Mouse (Mus musculus) lung, embryonic 16.5 days (tissue): Measurements from ENCODE around the gene Rbm38. TPM values are rescaled to one million over a fixed set of nuclear protein-coding genes. Genes with fewer than 3 reads are reported as not detected.

Experiments used
- ATAC-seq: fragments of 200-750 bp; cut with Nextera tagmentation; 2 replicates; pipeline ENCODE4 v1.8.0; 2017; ENCODE audit warnings: low read depth, mild to moderate bottlenecking, moderate library complexity
- H3K27ac ChIP-seq: fragments of 300-500 bp; sonication (generic); 2 replicates; pipeline ENCODE4 v1.5.1; 2014; ENCODE audit warnings: mild to moderate bottlenecking, control low read depth, low read length
- H3K27me3 ChIP-seq: fragments of 300-500 bp; sonication (generic); 2 replicates; pipeline ENCODE4 v1.6.1; 2014; ENCODE audit warnings: low read depth, low read length, mixed read lengths; ENCODE audit not compliant: control insufficient read depth, insufficient read depth
- H3K36me3 ChIP-seq: fragments of 300-500 bp; sonication (generic); 2 replicates; pipeline ENCODE4 v1.6.1; 2014; ENCODE audit warnings: low read length; ENCODE audit not compliant: control insufficient read depth, insufficient read depth
- H3K4me1 ChIP-seq: fragments of 300-500 bp; sonication (generic); replicated peaks from 2 replicates; pipeline ENCODE4 v1.6.1; 2014; ENCODE audit warnings: low read length, mixed read lengths; ENCODE audit not compliant: control insufficient read depth, insufficient read depth
- H3K4me2 ChIP-seq: fragments of 300-500 bp; sonication (generic); 2 replicates; pipeline ENCODE4 v1.6.1; 2014; ENCODE audit warnings: low read depth, low read length, control low read depth
- H3K4me3 ChIP-seq: fragments of 300-500 bp; sonication (generic); 2 replicates; pipeline ENCODE4 v1.5.1; 2014; ENCODE audit warnings: mild to moderate bottlenecking, low read length, control low read depth
- H3K9ac ChIP-seq: fragments of 300-500 bp; sonication (generic); 2 replicates; pipeline ENCODE4 v1.6.1; 2014; ENCODE audit warnings: low read length, control low read depth
- H3K9me3 ChIP-seq: fragments of 300-500 bp; sonication (generic); 2 replicates; pipeline ENCODE4 v1.6.1; 2016; ENCODE audit warnings: low read length; ENCODE audit not compliant: control insufficient read depth
- WGBS: fragments of 180-500 bp; shearing (Covaris S2); extraction: QIAGEN DNeasy Blood & Tissue Kit; methylation state at CpG from one replicate; pipeline ENCODE4 v1.1.7; 2014; 5-methylcytosine and 5-hydroxymethylcytosine counted together
- polyA plus RNA-seq: library from polyadenylated mRNA; unstranded; fragments of >200 nt; fragmentation: Nextera tagmentation; extraction: Ambion mirVana; gene quantifications from 2 replicates; pipeline ENCODE4 v1.2.1, GENCODE M21; 2015

The Rbm38 gene
- polyA plus RNA-seq, 1 experiment from 2014 or later, result 30.8 TPM

DNA sequence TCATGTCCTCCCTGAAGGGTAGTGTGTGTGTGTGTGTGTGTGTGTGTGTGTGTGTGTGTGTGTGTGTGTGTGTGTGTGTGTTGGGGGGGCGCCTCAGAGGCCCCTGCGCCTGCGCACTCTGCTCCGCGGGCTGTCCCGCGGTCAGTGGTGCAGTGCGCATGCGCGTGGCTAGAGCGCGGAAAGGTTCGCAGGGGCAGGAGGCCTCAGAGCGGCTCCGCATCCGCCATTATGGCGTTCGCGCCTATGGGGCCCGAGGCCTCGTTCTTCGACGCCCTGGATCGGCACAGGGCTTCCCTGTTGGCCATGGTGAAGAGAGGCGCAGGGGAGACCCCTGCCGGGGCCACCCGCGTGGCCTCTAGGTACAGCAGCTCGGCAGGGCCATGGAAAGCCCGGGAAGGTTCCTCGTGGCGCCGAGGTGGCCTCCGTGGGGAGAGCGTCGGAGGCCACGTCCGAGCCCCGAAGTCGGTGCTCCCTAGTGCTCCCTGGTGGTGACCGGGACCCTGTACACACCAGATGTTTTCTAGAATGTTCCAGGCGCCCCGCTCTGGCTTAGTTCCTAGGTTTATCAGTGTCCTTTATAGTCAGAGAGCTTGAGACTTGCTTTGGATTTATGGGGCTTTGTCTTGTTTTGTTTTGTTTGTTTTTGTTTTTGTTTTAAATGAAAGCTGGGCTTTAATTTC is 40.5 kb upstream of the Rbm38 start:
- H3K4me2 ChIP-seq, result no peak overlapping the region
- H3K36me3 ChIP-seq, result no peaks in the 10 kb centered on the region
- H3K9ac ChIP-seq, result no peak overlapping the region
- no peak for ATAC-seq
- WGBS, result 92% methylated on average over 40 of the region's 43 CpGs
- no peak overlapping the region for H3K4me3 ChIP-seq
- H3K27ac ChIP-seq, result no peak overlapping the region
- no peaks in the 10 kb centered on the region for H3K27me3 ChIP-seq
- H3K9me3 ChIP-seq, result peaks cover 4% of the 10 kb centered on the region; the same call in 1 of the 2 replicates
- H3K4me1 ChIP-seq, result peaks cover 7% of the 10 kb centered on the region

DNA sequence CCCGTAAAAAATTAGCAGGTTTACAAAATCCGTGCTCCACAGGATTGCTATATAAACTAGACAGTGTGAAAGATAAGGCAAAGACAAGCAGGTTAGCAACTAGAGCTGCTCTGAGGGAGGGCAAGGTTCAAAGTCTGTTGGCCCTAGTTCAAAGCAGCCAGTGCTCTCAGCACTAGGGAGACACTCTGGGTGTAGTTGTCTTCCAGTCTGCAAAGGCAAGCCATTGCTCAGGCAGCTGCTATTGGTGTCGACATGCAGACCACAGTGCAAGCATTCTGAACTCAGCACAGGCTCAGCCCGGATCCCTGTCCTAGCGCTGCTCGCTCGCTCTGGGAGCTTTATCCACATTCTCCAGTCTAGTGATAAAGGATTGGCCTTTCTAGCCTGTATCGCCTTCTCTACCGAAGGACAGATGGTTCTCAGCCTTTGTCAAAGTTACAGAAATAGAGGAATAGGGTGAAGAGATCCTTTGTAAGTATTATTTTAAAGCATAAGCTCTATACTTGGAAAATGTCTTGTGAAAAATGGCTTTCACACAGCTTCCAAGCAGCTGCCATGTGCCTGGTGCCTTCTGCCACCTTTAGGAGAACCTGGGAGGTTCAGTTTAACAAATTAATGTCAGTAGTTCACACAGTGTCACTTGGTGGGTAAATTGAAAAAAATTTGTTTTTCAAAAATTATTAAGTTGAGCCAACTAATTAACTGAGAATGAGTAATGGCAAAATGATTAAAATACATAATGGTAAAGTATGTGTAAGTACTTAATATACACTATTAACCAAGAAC is 37.3 kb upstream of the Rbm38 start:
- no peak overlapping the region for H3K27ac ChIP-seq

DNA sequence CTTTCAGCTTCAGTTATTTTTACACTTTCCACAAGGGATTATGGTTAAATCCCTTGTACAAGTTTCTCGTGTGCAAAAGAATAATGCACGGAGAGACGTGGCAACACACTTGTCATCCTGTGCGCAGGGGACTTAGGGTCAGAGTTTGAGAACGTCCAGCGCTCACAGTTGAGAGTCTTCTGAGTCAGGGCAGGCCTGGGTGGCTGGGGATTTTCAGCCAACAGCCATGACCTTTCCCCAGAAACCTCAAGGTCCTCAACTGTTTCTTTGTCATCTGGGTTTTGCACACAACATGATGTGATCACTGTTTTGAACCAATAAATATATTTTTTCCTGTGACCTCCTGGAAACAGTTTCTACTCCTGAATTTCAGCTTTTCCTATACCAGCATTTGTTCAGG is 30.1 kb upstream of the Rbm38 start:
- no peak overlapping the region for H3K4me3 ChIP-seq
- no peak for ATAC-seq
- H3K36me3 ChIP-seq, result no peaks in the 10 kb centered on the region
- no peak overlapping the region for H3K27ac ChIP-seq
- H3K4me2 ChIP-seq, result no peak overlapping the region
- H3K9ac ChIP-seq, result no peak overlapping the region
- no peaks in the 10 kb centered on the region; the same call in 1 of the 2 replicates for H3K27me3 ChIP-seq
- no peaks in the 10 kb centered on the region for H3K9me3 ChIP-seq
- WGBS, result 75% methylated on average over 6 of the region's 6 CpGs
- H3K4me1 ChIP-seq, result no peaks in the 10 kb centered on the region

More for the DNA sequence above, 37.3 kb upstream of the Rbm38 start:
- Histone ChIP-seq H3K4me1 (no peaks in the 10 kb centered on the region), H3K4me2 (no peak overlapping the region), H3K9me3 (peaks cover 4% of the 10 kb centered on the region; the same call in 1 of the 2 replicates), H3K4me3 (no peak overlapping the region), H3K36me3 (no peaks in the 10 kb centered on the region), H3K27me3 (no peaks in the 10 kb centered on the region), H3K9ac (no peak overlapping the region)
- no peak for ATAC-seq
- 42% methylated on average over 9 of the region's 9 CpGs for WGBS

DNA sequence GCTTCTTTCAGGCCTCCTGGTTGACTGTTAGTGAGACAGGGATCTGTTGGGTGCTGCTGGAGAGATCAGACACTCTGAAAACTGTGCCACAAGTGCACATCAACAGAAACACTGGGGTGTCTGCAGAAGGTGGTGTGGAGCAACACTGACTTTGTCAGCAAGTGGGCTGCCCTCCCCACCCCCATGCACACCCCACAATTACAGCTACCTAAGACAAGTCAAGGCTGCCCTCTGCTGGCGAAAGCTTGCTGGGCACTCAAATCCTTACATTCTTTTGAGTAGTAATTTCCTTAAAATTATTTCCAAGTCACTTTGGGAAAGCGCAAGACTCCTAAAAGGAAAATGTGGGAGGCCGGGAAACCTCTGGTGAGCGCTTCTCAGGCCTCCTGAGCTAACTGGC is 24.1 kb upstream of the Rbm38 start:
- Histone ChIP-seq H3K36me3 (no peaks in the 10 kb centered on the region), H3K4me1 (peaks cover 5% of the 10 kb centered on the region), H3K9ac (no peak overlapping the region), H3K9me3 (no peaks in the 10 kb centered on the region), H3K27me3 (no peaks in the 10 kb centered on the region; the same call in 1 of the 2 replicates), H3K27ac (no peak overlapping the region), H3K4me3 (no peak overlapping the region), H3K4me2 (no peak overlapping the region)
- ATAC-seq, result no peak
- WGBS, result 10% methylated on average over 4 of the region's 4 CpGs

DNA sequence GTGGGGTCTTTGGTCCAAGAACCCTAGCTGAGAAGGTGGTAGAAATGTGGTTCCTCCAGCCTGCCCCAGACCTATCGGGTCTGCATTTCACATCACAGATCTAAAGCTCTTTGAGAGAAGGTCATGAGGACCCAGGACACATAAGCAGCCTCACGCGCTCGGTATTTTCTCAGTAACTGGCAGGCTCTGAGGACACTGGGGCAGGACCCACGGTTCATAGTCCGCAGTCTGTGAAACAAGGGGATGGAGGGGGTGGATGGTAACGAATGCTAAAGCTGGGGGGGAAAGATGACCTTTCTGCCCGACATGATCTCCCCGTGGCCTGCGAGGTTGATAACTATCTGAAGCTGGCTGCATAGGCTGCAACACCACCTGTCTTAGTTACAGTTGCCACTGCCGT is 22.6 kb upstream of the Rbm38 start:
- Histone ChIP-seq H3K9ac (no peak overlapping the region), H3K4me1 (peaks cover 8% of the 10 kb centered on the region), H3K4me2 (no peak overlapping the region), H3K36me3 (peaks cover 3% of the 10 kb centered on the region; the same call in 1 of the 2 replicates), H3K9me3 (no peaks in the 10 kb centered on the region), H3K27ac (no peak overlapping the region), H3K4me3 (no peak overlapping the region), H3K27me3 (no peaks in the 10 kb centered on the region; the same call in 1 of the 2 replicates)
- no peak for ATAC-seq
- WGBS, result 63% methylated on average over 11 of the region's 11 CpGs

DNA sequence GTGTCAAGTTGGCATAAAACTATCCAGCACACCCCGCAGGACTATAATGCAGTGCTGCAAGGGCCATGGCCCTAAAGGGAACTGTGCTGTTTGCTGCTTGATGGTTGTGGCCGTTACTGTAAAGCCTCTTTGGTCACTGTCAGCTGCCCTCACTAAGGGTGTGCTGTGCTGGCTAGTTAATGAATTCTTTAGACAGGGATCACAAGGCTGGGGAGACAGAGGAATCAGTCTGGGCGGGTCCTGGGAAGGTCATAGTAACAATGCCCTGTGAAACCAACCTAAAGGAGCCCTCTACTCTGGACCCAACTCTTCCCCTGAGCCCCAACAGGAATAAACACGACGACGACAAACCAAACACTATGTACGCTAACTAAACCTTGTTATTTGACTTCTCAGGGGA is 21.8 kb upstream of the Rbm38 start:
- H3K27me3 ChIP-seq, result no peaks in the 10 kb centered on the region; the same call in 1 of the 2 replicates
- ATAC-seq, result no peak
- no peak overlapping the region for H3K4me3 ChIP-seq
- H3K27ac ChIP-seq, result no peak overlapping the region
- no peak overlapping the region for H3K4me2 ChIP-seq
- H3K9me3 ChIP-seq, result no peaks in the 10 kb centered on the region
- 58% methylated on average over 7 of the region's 7 CpGs for WGBS
- H3K4me1 ChIP-seq, result peaks cover 8% of the 10 kb centered on the region
- H3K9ac ChIP-seq, result no peak overlapping the region
- peaks cover 7% of the 10 kb centered on the region for H3K36me3 ChIP-seq

DNA sequence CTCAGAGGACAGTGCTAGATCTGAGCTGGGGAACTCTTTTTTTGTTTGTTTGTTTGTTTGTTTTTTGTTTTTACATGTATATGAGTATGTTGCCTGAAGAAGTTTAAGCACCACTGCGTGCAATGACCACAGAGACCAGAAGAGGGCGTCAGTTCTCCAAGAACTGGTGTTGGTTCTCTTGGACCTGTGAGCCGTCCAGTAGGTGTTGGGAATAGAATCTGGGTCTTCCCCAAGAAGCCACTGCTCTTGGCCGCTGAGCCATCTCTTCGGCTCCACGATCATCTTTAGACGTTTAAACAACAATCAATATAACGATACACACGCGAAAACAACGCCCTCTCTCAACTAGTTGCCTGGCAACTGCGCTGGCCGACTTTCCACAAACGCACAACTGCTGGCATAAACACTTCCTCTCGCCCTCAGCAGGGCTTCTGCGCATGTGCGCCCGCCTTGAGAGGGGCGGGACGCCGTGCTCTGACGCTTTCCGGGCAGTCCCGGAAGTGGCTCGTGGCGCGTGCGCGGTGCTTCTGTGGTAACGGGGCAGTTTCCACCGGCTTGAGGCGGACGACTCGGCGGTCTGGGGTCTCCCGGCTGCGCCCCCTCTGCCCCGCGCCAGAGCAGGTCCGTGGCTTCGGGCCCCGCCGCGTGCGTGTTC is 20.5 kb upstream of the Rbm38 start, which contains the start of gene Rae1:
TSS of gene Rae1 (plus strand) at position 488 of the 655 bp plus-strand sequence.
- Histone ChIP-seq H3K4me2 (peak within 1 kb of the TSS; percentile 78), H3K9me3 (no peaks in the 10 kb centered on the region), H3K27ac (peak within 1 kb of the TSS; percentile 80), H3K4me1 (peaks cover 8% of the 10 kb centered on the region), H3K36me3 (peaks cover 17% of the 10 kb centered on the region), H3K9ac (peak within 1 kb of the TSS; percentile 93), H3K27me3 (no peaks in the 10 kb centered on the region; the same call in 1 of the 2 replicates), H3K4me3 (peak within 1 kb of the TSS; percentile 96)
- ATAC-seq, result peak; percentile 97
- WGBS, result under 1% methylated on average over 45 of the region's 45 CpGs

DNA sequence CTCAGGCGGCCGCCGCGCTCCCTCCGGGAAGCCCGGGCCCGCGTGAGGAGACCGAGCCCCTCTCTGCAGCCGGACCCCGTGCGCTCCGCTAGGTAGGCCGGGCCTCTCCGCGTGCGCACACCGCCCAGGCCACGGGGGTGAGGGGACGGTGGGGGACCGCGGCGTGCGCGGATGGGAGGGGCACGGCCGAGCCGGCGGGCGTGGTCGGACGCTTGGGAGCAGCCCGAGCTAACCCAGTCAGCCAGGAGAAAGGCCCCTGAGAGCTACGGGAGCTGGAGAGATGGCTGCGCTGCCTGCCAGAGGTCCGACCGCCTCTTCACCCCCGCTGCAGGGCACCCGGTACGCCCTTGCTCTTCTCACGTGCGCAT is 20.0 kb upstream of the Rbm38 start:
- no peaks in the 10 kb centered on the region; the same call in 1 of the 2 replicates for H3K27me3 ChIP-seq
- H3K9ac ChIP-seq, result peak overlapping the region; percentile 93
- peak overlapping the region; percentile 80 for H3K27ac ChIP-seq
- H3K4me1 ChIP-seq, result peaks cover 8% of the 10 kb centered on the region
- peak overlapping the region; percentile 78 for H3K4me2 ChIP-seq
- WGBS, result under 1% methylated on average over 40 of the region's 42 CpGs
- peaks cover 23% of the 10 kb centered on the region for H3K36me3 ChIP-seq
- no peaks in the 10 kb centered on the region for H3K9me3 ChIP-seq
- peak; percentile 90 for ATAC-seq
- H3K4me3 ChIP-seq, result peak overlapping the region; percentile 96

DNA sequence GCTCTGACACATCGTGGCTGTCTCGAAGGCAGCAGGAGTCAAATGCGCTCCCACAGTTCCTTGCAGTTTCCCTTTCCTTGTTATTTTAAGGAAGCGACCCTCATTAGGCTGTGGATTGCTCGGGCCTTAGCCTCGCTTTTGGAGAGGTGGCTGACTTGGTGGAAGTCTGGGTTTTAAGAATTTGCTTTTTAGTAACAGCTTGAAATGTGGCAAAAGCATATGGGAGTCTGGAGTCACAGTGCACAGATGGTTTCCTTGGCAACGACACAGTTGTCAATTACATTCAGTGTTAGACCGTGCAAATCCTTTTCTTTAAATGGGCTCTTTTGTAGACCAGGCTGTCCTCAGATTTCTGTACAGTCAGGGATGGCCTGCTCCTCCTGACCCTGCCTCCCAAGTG is 19.4 kb upstream of the Rbm38 start:
- H3K27me3 ChIP-seq, result no peaks in the 10 kb centered on the region; the same call in 1 of the 2 replicates
- ATAC-seq, result no peak

More for the DNA sequence above, 19.4 kb upstream of the Rbm38 start:
- H3K4me2 ChIP-seq, result peak overlapping the region; percentile 78
- H3K4me1 ChIP-seq, result peaks cover 8% of the 10 kb centered on the region
- 0 out of 2 replicates have a peak overlapping the region, but pooled peaks have one; percentile 80 for H3K27ac ChIP-seq
- WGBS, result 14% methylated on average over 8 of the region's 8 CpGs
- no peaks in the 10 kb centered on the region for H3K9me3 ChIP-seq
- H3K36me3 ChIP-seq, result peaks cover 28% of the 10 kb centered on the region
- peak overlapping the region; percentile 96 for H3K4me3 ChIP-seq
- H3K9ac ChIP-seq, result peak overlapping the region; percentile 93
